Mouse (Mus musculus): Measurements from ENCODE around the gene Ppfia1. TPM values are rescaled to one million over a fixed set of nuclear protein-coding genes. Genes with fewer than 3 reads are reported as not detected.

Ppfia1 gene
- total and polyA plus RNA-seq, 2 experiments from 2014 or later = 15.6 to 36.2 TPM

DNA sequence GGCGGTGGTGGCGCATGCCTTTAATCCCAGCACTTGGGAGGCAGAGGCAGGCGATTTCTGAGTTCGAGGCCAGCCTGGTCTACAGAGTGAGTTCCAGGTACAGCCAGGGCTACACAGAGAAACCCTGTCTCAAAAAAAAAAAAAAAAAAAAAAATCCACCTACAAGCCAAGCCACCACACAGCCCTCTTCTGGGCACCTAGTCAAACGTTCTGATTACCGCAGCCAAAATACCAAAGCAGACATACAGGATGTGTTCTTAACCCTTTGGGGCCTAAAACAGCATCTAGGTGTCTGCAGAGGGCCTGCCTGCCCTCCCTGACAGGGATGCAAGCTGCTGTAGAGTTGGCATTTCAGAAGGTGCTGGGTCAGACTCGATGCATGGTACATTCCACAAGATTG lies 91.0 kb downstream of the Ppfia1 start:
- no peaks in the 10 kb centered on the region for H3K27me3 ChIP-seq (ENCODE audit: insufficient read depth, low read length)
- H3K9ac ChIP-seq (replicated peaks; ENCODE audit: low read length) = no peak overlapping the region
- H3K4me3 ChIP-seq (ENCODE audit: low read length) = no peak overlapping the region
- H3K4me2 ChIP-seq (ENCODE audit: low read depth, low read length) = no peak overlapping the region
- ATAC-seq (no peak), DNase-seq (ENCODE audit: low spot score) (no peak)
- no peaks in the 10 kb centered on the region for H3K4me1 ChIP-seq (ENCODE audit: insufficient read depth, low read length)
- H3K36me3 ChIP-seq (ENCODE audit: insufficient read depth, low read length) = peaks cover 68% of the 10 kb centered on the region
- H3K9me3 ChIP-seq (ENCODE audit: low read length) = no peaks in the 10 kb centered on the region
- TF ChIP-seq CTCF (IDR thresholded peaks at IDR 0.05; ENCODE audit: low read depth) = no peak
- WGBS = 86% methylated on average over 7 of the region's 7 CpGs
- no peak overlapping the region for H3K27ac ChIP-seq

GRCm38 (mm10) chr7:144461246-144461902 lies 92.2 kb downstream of the Ppfia1 start:
- no peak for ATAC-seq
- no peak overlapping the region for H3K4me2 ChIP-seq (ENCODE audit: low read depth, low read length)
- H3K36me3 ChIP-seq (ENCODE audit: insufficient read depth, low read length) = peaks cover 80% of the 10 kb centered on the region
- no peaks in the 10 kb centered on the region for H3K4me1 ChIP-seq (ENCODE audit: insufficient read depth, low read length)
- no peak for TF ChIP-seq CTCF (IDR thresholded peaks at IDR 0.05; ENCODE audit: low read depth)
- H3K27me3 ChIP-seq (ENCODE audit: insufficient read depth, low read length) = no peaks in the 10 kb centered on the region
- no peak for DNase-seq (ENCODE audit: low spot score)
- H3K4me3 ChIP-seq (ENCODE audit: low read length) = no peak overlapping the region
- no peak overlapping the region for H3K9ac ChIP-seq (replicated peaks; ENCODE audit: low read length)
- H3K9me3 ChIP-seq (ENCODE audit: low read length) = no peaks in the 10 kb centered on the region
- WGBS = 97% methylated on average over 6 of the region's 6 CpGs
- H3K27ac ChIP-seq = no peak overlapping the region

GRCm38 (mm10) chr7:144458881-144459280 lies 94.6 kb downstream of the Ppfia1 start:
- no peak for TF ChIP-seq CTCF (IDR thresholded peaks at IDR 0.05; ENCODE audit: low read depth)
- H3K4me2 ChIP-seq (ENCODE audit: low read depth, low read length) = no peak overlapping the region
- H3K27ac ChIP-seq = no peak overlapping the region
- ATAC-seq (no peak), DNase-seq (ENCODE audit: low spot score) (no peak)
- no peaks in the 10 kb centered on the region for H3K9me3 ChIP-seq (ENCODE audit: low read length)
- no peaks in the 10 kb centered on the region for H3K27me3 ChIP-seq (ENCODE audit: insufficient read depth, low read length)
- no peaks in the 10 kb centered on the region for H3K4me1 ChIP-seq (ENCODE audit: insufficient read depth, low read length)
- WGBS = 92% methylated on average over 1 of the region's 1 CpGs
- H3K36me3 ChIP-seq (ENCODE audit: insufficient read depth, low read length) = peaks cover 98% of the 10 kb centered on the region
- no peak overlapping the region for H3K9ac ChIP-seq (replicated peaks; ENCODE audit: low read length)
- H3K4me3 ChIP-seq (ENCODE audit: low read length) = no peak overlapping the region

DNA sequence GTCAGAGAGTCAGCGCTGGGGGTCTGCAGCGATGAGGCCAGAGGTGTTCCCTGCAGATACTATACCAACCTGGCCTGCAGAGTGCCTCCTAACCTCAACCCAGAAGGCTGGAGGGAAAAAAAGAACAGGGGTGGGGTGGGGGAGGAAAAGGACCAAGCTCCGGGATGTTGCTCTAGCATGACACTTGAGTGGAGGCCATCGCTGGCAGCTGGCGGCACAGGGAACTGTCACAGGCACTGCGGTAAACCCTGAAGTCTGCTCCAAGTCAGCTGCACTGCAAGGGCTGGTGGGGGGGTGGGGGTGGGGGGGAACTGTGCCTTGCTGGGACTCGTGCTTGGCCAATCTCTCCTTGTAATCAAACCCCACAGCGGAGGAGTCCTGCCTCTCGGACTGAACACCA lies 102.9 kb downstream of the Ppfia1 start:
- H3K4me3 ChIP-seq (ENCODE audit: low read length) = no peak overlapping the region
- 0 out of 2 replicates have a peak, but pooled peaks cover 3% of the 10 kb centered on the region for H3K4me1 ChIP-seq (ENCODE audit: insufficient read depth, low read length)
- no peak overlapping the region for H3K9ac ChIP-seq (replicated peaks; ENCODE audit: low read length)
- H3K36me3 ChIP-seq (ENCODE audit: insufficient read depth, low read length) = peaks cover 62% of the 10 kb centered on the region
- H3K9me3 ChIP-seq (ENCODE audit: low read length) = no peaks in the 10 kb centered on the region
- 70% methylated on average over 9 of the region's 9 CpGs for WGBS
- TF ChIP-seq CTCF (IDR thresholded peaks at IDR 0.05; ENCODE audit: low read depth) = no peak
- DNase-seq (ENCODE audit: low spot score) (no peak), ATAC-seq (no peak)
- H3K27ac ChIP-seq = no peak overlapping the region
- H3K4me2 ChIP-seq (ENCODE audit: low read depth, low read length) = no peak overlapping the region
- H3K27me3 ChIP-seq (ENCODE audit: insufficient read depth, low read length) = no peaks in the 10 kb centered on the region

GRCm38 (mm10) chr7:144449637-144450570 lies 103.6 kb downstream of the Ppfia1 start:
- ATAC-seq (peak; percentile 86), DNase-seq (ENCODE audit: low spot score) (peak; percentile 92)
- no peak for TF ChIP-seq CTCF (IDR thresholded peaks at IDR 0.05; ENCODE audit: low read depth)
- H3K4me3 ChIP-seq (ENCODE audit: low read length) = no peak overlapping the region
- 0 out of 2 replicates have a peak, but pooled peaks cover 3% of the 10 kb centered on the region for H3K4me1 ChIP-seq (ENCODE audit: insufficient read depth, low read length)
- H3K27me3 ChIP-seq (ENCODE audit: insufficient read depth, low read length) = no peaks in the 10 kb centered on the region
- H3K9ac ChIP-seq (replicated peaks; ENCODE audit: low read length) = no peak overlapping the region
- peak overlapping the region; percentile 45; the same call in 1 of the 2 replicates for H3K27ac ChIP-seq
- 49% methylated on average over 13 of the region's 13 CpGs for WGBS
- H3K36me3 ChIP-seq (ENCODE audit: insufficient read depth, low read length) = peaks cover 62% of the 10 kb centered on the region
- H3K4me2 ChIP-seq (ENCODE audit: low read depth, low read length) = no peak overlapping the region
- no peaks in the 10 kb centered on the region for H3K9me3 ChIP-seq (ENCODE audit: low read length)

GRCm38 (mm10) chr7:144448186-144448585 lies 105.3 kb downstream of the Ppfia1 start:
- no peak overlapping the region for H3K9ac ChIP-seq (replicated peaks; ENCODE audit: low read length)
- no peak overlapping the region for H3K4me3 ChIP-seq (ENCODE audit: low read length)
- no peak overlapping the region for H3K4me2 ChIP-seq (ENCODE audit: low read depth, low read length)
- 88% methylated on average over 1 of the region's 1 CpGs for WGBS
- 0 out of 2 replicates have a peak, but pooled peaks cover 3% of the 10 kb centered on the region for H3K4me1 ChIP-seq (ENCODE audit: insufficient read depth, low read length)
- ATAC-seq = no peak
- H3K36me3 ChIP-seq (ENCODE audit: insufficient read depth, low read length) = peaks cover 53% of the 10 kb centered on the region
- no peaks in the 10 kb centered on the region for H3K27me3 ChIP-seq (ENCODE audit: insufficient read depth, low read length)
- DNase-seq (ENCODE audit: low spot score) = no peak
- H3K27ac ChIP-seq = no peak overlapping the region
- TF ChIP-seq CTCF (IDR thresholded peaks at IDR 0.05; ENCODE audit: low read depth) = no peak
- no peaks in the 10 kb centered on the region for H3K9me3 ChIP-seq (ENCODE audit: low read length)
